Mouse (Mus musculus) intestine, postnatal 0 days (tissue): Measurements from ENCODE around the gene Arsg. TPM values are rescaled to one million over a fixed set of nuclear protein-coding genes. Genes with fewer than 3 reads are reported as not detected.

Experiments used
- ATAC-seq: fragments of 200-750 bp; cut with Nextera tagmentation; 2 replicates; pipeline ENCODE4 v1.8.0; 2017; ENCODE audit warnings: mild to moderate bottlenecking, moderate TSS enrichment, moderate library complexity
- H3K27ac ChIP-seq: fragments of 300-500 bp; sonication (generic); 2 replicates; pipeline ENCODE4 v1.5.1; 2014; ENCODE audit warnings: mild to moderate bottlenecking, low read depth, low read length, moderate library complexity
- H3K27me3 ChIP-seq: fragments of 300-500 bp; sonication (generic); replicated peaks from 2 replicates; pipeline ENCODE4 v1.6.1; 2014; ENCODE audit warnings: low read length, mixed read lengths; ENCODE audit not compliant: control insufficient read depth, insufficient read depth
- H3K36me3 ChIP-seq: fragments of 300-500 bp; sonication (generic); 2 replicates; pipeline ENCODE4 v1.6.1; 2014; ENCODE audit warnings: mild to moderate bottlenecking, moderate library complexity; ENCODE audit not compliant: control insufficient read depth, insufficient read depth
- H3K4me1 ChIP-seq: fragments of 300-500 bp; sonication (generic); replicated peaks from 2 replicates; pipeline ENCODE4 v1.6.1; 2014; ENCODE audit warnings: antibody characterized with exemption, low read length, mixed read lengths; ENCODE audit not compliant: control insufficient read depth, insufficient read depth
- H3K4me2 ChIP-seq: fragments of 300-500 bp; sonication (generic); replicated peaks from 2 replicates; pipeline ENCODE4 v1.6.1; 2014; ENCODE audit warnings: low read depth, mild to moderate bottlenecking, moderate library complexity
- H3K4me3 ChIP-seq: fragments of 300-500 bp; sonication (generic); 2 replicates; pipeline ENCODE4 v1.5.1; 2014; ENCODE audit warnings: low read depth, low read length
- H3K9ac ChIP-seq: fragments of 300-500 bp; sonication (generic); 2 replicates; pipeline ENCODE4 v1.6.1; 2014; ENCODE audit warnings: mild to moderate bottlenecking, low read depth, low read length
- H3K9me3 ChIP-seq: fragments of 300-500 bp; sonication (generic); 2 replicates; pipeline ENCODE4 v1.6.1; 2016; ENCODE audit warnings: mixed run types; ENCODE audit not compliant: control insufficient read depth
- CTCF ChIP-seq: sonication (generic); IDR thresholded peaks from 2 replicates; pipeline ENCODE4 v1.5.1; 2016; ENCODE audit warnings: low read depth, mild to moderate bottlenecking, control low read depth, antibody characterized with exemption, moderate library complexity
- WGBS: fragments of 180-500 bp; shearing (Covaris S2); extraction: QIAGEN DNeasy Blood & Tissue Kit; methylation state at CpG from one replicate; pipeline ENCODE4 v1.1.7; 2014; 5-methylcytosine and 5-hydroxymethylcytosine counted together
- polyA plus RNA-seq: library from polyadenylated mRNA; unstranded; fragments of >200 nt; fragmentation: Nextera tagmentation; extraction: Ambion mirVana; gene quantifications from 2 replicates; pipeline ENCODE4 v1.2.1, GENCODE M21; 2015

Gene Arsg
- polyA plus RNA-seq, 1 experiment from 2014 or later = 50.9 TPM

DNA sequence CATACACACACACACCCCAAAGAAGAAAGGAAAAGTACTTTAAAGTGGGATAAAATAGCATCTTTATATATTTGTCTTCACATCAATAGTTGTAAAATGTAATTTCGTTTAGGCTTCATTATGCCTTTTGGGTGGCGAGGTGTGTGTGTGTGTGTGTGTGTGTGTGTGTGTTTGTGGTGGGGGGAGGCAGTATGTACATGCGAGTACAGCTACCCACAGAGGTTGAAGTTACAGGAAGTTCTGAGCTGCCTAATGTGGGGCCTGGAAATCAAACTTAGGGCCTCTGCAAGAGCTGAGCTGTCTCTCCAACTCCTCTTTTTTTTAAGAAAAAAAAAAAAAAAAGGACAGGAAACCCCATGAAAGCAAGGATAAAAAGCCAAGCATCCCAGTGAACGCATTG is 80.7 kb downstream of the Arsg start:
- Histone ChIP-seq H3K4me3 (no peak overlapping the region), H3K27ac (peak overlapping the region; percentile 36), H3K4me2 (no peak overlapping the region), H3K9me3 (no peaks in the 10 kb centered on the region), H3K4me1 (peaks cover 3% of the 10 kb centered on the region; the same call in 1 of the 2 replicates), H3K36me3 (no peaks in the 10 kb centered on the region), H3K27me3 (no peaks in the 10 kb centered on the region), H3K9ac (no peak overlapping the region)
- no peak for TF ChIP-seq CTCF
- no peak for ATAC-seq
- 67% methylated on average over 4 of the region's 4 CpGs for WGBS

DNA sequence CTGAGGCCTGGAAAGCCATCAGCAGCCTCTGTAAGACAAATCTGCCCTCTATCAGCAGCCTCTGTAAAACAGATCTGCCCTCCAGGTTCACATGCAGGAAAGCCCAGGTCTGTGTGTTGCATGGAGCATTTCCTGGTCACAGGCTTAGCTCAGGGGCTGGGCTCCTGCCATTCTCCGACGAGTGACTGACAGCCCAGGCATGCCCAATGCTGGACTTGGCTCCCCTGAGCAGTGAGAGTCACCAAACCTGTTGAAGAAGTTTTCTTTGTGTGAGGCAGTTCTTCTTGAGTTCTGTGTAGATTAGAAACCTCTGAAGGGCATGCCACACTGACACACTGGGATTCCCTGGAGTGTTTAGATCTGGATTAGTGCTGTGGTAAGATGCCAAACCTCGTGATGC is 81.3 kb downstream of the Arsg start:
- Histone ChIP-seq H3K4me2 (no peak overlapping the region), H3K36me3 (no peaks in the 10 kb centered on the region), H3K27ac (peak overlapping the region; percentile 36), H3K9me3 (no peaks in the 10 kb centered on the region), H3K27me3 (no peaks in the 10 kb centered on the region), H3K4me3 (no peak overlapping the region), H3K9ac (no peak overlapping the region), H3K4me1 (peaks cover 3% of the 10 kb centered on the region; the same call in 1 of the 2 replicates)
- WGBS = 30% methylated on average over 3 of the region's 3 CpGs
- ATAC-seq = peak; percentile 68
- peak; percentile 18; the same call in 1 of the 2 replicates for TF ChIP-seq CTCF

DNA sequence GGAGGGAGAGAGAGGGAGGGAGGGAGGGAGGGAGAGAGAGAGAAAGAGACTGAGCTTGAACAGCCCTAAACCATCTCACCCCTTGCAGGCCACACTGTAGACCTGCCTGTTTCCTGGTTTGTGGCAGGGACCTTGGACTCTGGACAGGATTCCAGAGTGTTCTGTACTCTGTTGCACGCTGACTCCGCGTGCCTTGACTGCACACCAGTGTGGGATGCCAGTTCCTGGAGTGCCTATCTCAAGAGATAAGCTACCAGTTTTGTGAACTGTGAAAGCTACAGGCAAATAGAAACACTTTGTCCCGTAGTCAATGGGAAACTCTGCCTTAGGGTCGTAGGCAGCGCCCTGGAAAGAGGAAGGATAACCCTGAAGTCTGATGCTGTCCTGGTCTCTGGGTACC is 83.0 kb downstream of the Arsg start:
- H3K4me2 ChIP-seq = no peak overlapping the region
- H3K36me3 ChIP-seq = no peaks in the 10 kb centered on the region
- no peaks in the 10 kb centered on the region for H3K27me3 ChIP-seq
- H3K9ac ChIP-seq = no peak overlapping the region
- peak; percentile 98 for ATAC-seq
- no peak for TF ChIP-seq CTCF
- WGBS = 34% methylated on average over 6 of the region's 6 CpGs
- H3K27ac ChIP-seq = peak overlapping the region; percentile 80
- H3K9me3 ChIP-seq = no peaks in the 10 kb centered on the region
- H3K4me1 ChIP-seq = peaks cover 3% of the 10 kb centered on the region; the same call in 1 of the 2 replicates
- no peak overlapping the region for H3K4me3 ChIP-seq

DNA sequence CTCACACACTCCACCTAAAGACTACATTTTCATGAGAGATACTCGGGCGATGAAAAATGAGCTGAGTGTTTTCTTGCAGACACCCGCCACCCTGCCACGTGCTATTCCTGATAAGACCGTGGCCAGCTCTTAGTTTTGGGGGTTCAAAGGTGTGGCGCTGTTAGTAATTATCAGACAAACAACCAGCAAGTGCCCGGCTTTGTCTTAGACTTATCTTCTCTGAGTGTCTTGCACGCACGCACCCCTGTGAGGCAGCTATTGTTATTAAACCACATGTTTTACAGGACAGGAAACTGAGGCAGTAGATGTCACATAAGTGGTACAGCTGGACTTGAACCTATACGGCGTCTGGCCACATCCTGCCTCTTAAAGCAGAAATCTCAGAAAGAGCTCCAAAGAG is 84.2 kb downstream of the Arsg start:
- ATAC-seq = no peak
- Histone ChIP-seq H3K27me3 (no peaks in the 10 kb centered on the region), H3K9ac (no peak overlapping the region), H3K4me2 (no peak overlapping the region), H3K4me3 (no peak overlapping the region), H3K9me3 (no peaks in the 10 kb centered on the region), H3K36me3 (no peaks in the 10 kb centered on the region), H3K27ac (no peak overlapping the region), H3K4me1 (peaks cover 3% of the 10 kb centered on the region; the same call in 1 of the 2 replicates)
- no peak for TF ChIP-seq CTCF
- WGBS = 47% methylated on average over 11 of the region's 11 CpGs

DNA sequence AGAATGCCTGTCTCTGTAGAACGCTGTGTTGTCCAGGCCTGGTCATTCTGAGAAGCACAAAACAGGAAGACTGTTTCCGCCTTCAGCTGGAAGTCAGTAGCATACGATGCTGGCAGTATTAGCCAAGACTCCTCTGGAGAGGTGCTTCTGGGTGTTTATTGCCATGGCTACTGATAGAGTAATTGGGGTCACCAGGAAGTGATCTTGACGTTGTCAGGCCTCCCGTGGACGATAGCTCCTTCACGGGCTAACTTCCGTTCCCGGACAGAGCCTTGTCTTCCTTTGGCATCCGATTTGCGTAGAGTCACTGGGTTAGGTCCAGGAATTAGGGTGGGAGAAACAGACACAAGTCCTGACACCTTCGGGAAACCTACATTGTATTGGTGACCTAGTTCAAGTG is 86.1 kb downstream of the Arsg start:
- H3K36me3 ChIP-seq = no peaks in the 10 kb centered on the region
- no peak overlapping the region for H3K9ac ChIP-seq
- no peak overlapping the region for H3K27ac ChIP-seq
- H3K4me1 ChIP-seq = peaks cover 3% of the 10 kb centered on the region; the same call in 1 of the 2 replicates
- no peak overlapping the region for H3K4me2 ChIP-seq
- H3K9me3 ChIP-seq = no peaks in the 10 kb centered on the region
- no peak for ATAC-seq
- H3K27me3 ChIP-seq = no peaks in the 10 kb centered on the region
- no peak for TF ChIP-seq CTCF
- no peak overlapping the region for H3K4me3 ChIP-seq
- 72% methylated on average over 12 of the region's 12 CpGs for WGBS

DNA sequence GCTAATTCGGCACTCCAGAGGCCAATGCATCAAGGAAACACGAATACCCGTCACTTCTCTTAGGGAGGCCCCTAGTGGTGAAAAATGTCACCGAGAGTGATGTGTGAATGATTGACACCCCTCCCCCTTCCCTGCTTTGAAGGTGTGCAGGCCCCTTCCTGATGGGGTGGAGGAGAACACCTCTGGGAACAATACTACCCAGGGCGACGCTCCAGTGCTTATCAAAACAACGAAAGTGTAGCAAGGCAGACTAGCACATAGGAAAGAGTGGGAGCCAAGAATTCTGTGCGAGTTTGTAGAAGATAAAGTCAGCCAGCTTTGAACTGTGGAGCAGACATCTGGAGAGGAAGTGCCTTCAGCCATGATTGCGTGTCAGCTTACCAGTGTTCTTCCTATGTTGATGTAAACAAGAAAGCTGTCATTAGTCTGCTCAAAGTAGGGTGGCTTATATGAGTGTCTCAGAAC is 87.7 kb downstream of the Arsg start:
- Histone ChIP-seq H3K36me3 (no peaks in the 10 kb centered on the region), H3K4me1 (peaks cover 3% of the 10 kb centered on the region; the same call in 1 of the 2 replicates), H3K4me2 (no peak overlapping the region), H3K9me3 (no peaks in the 10 kb centered on the region), H3K9ac (no peak overlapping the region), H3K4me3 (no peak overlapping the region), H3K27me3 (no peaks in the 10 kb centered on the region), H3K27ac (no peak overlapping the region)
- ATAC-seq = peak; percentile 31; the same call in 1 of the 2 replicates
- WGBS = 24% methylated on average over 9 of the region's 9 CpGs
- peak; percentile 76 for TF ChIP-seq CTCF

DNA sequence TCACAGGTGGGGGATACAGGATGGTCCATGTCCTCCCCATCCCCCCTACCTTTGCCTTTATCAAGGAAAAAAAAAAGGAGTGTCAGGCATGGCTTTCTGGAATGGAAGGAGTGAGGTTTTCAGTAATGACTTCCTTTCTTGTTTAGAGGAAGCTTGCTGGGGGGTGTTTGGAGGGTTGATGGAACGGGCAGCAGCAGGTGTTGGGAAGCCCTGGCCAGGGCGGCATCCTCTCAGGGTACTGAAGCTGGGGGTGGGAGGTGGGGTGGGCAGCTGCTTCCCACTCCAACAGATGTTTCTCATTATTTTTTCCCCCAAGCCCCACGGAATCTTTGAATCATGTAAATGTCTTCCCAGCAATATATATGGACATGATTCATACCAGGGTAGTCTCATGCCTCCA is 88.3 kb downstream of the Arsg start:
- peaks cover 2% of the 10 kb centered on the region; the same call in 1 of the 2 replicates for H3K4me1 ChIP-seq
- no peak overlapping the region for H3K4me2 ChIP-seq
- H3K4me3 ChIP-seq = no peak overlapping the region
- H3K9me3 ChIP-seq = no peaks in the 10 kb centered on the region
- no peak for ATAC-seq
- H3K9ac ChIP-seq = no peak overlapping the region
- H3K36me3 ChIP-seq = no peaks in the 10 kb centered on the region
- TF ChIP-seq CTCF = no peak
- 69% methylated on average over 3 of the region's 3 CpGs for WGBS
- H3K27ac ChIP-seq = no peak overlapping the region
- no peaks in the 10 kb centered on the region for H3K27me3 ChIP-seq
